Mouse (Mus musculus) right cerebral cortex, postnatal 4 days (tissue): ENCODE measurements around the gene Limch1.
A peak's percentile ranks its signal among the peaks of the same experiment; 100 is the strongest.

Source experiments
- DNase-seq: peaks from one replicate; pipeline ENCODE4 v3.0.0-alpha.2; 2022

Limch1 gene

GRCm38 (mm10) chr5:67090856-67091255 lies 345.2 kb downstream of the Limch1 start:
- no peak for DNase-seq

- peak; percentile 23 for DNase-seq
Observed at GRCm38 (mm10) chr5:67091766-67092165, 346.1 kb downstream of the Limch1 start.

GRCm38 (mm10) chr5:67093991-67094390 lies 348.4 kb downstream of the Limch1 start:
- DNase-seq, result no peak

GRCm38 (mm10) chr5:67095153-67095552 lies 349.5 kb downstream of the Limch1 start:
- peak; percentile 10 for DNase-seq

- DNase-seq, result peak; percentile 19
Observed at GRCm38 (mm10) chr5:67095651-67096377, 350.2 kb downstream of the Limch1 start.

GRCm38 (mm10) chr5:67096378-67096771 lies 350.7 kb downstream of the Limch1 start:
- DNase-seq, result peak; percentile 19

- peak; percentile 19 for DNase-seq
Observed at GRCm38 (mm10) chr5:67097106-67098050, 351.8 kb downstream of the Limch1 start.

- DNase-seq, result no peak
Observed at GRCm38 (mm10) chr5:67098051-67098732, 352.6 kb downstream of the Limch1 start.

GRCm38 (mm10) chr5:67098733-67099323 lies 353.2 kb downstream of the Limch1 start, which contains the start of gene Phox2b:
Phox2b (minus strand) TSS chr5:67099301.
- DNase-seq, result peak; percentile 13

GRCm38 (mm10) chr5:67099393-67100271 lies 354.0 kb downstream of the Limch1 start:
- peak; percentile 38 for DNase-seq

- DNase-seq, result peak; percentile 5
Observed at GRCm38 (mm10) chr5:67100564-67101394, 355.2 kb downstream of the Limch1 start.

GRCm38 (mm10) chr5:67101395-67101760 lies 355.8 kb downstream of the Limch1 start:
- DNase-seq, result no peak

- DNase-seq, result peak; percentile 44
Observed at GRCm38 (mm10) chr5:67101793-67102600, 356.4 kb downstream of the Limch1 start.

- no peak for DNase-seq
Observed at GRCm38 (mm10) chr5:67103016-67103415, 357.4 kb downstream of the Limch1 start.

GRCm38 (mm10) chr5:67106261-67106660 lies 360.6 kb downstream of the Limch1 start:
- no peak for DNase-seq
